Mouse (Mus musculus) ES-Bruce4 (cell line): Measurements from ENCODE around the gene Bpifb9a.

ENCODE experiments used
- CTCF ChIP-seq: IDR thresholded peaks from one replicate; pipeline ENCODE4 v1.8.1; 2011; ENCODE audit warnings: low read depth, low read length
- EP300 ChIP-seq: IDR thresholded peaks from 2 replicates; pipeline ENCODE4 v1.6.1; 2011; ENCODE audit warnings: low read depth, low read length; ENCODE audit not compliant: insufficient read depth

GRCm38 (mm10) chr2:154240771-154241170 is 16.9 kb upstream of the Bpifb9a start:
- no peak for TF ChIP-seq CTCF
- no peak for TF ChIP-seq EP300
